Mouse (Mus musculus): ENCODE measurements at regions not wholly inside any gene's neighbourhood (a gene's known extent, or its start where the extent isn't known, plus 50 kb on each side); places are given as distances from the start of the nearest gene placed in this dataset.

DNA sequence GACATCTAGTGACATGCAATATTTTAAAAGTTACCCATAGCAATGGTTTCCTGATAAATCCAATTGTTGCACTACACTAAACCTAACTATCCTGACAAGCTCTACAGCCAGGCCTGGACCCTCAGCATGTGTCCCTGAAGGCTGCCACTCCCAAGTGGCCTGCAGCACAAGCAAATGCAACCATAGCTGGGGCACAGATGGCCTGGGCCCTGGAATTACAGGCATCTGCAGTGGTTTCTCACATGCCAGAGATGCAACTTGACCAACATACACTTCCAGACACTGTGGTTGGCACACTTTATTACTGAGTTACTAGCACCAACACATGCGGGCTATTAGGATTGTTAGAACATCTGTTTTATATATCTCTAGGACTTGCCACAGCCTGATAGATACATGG, 60.3 kb upstream of the Csrp2 start:
- no peak for TF ChIP-seq CTCF (IDR thresholded peaks at IDR 0.05; ENCODE audit: extremely low read depth, insufficient read depth, low read length)
- TF ChIP-seq POLR2A (IDR thresholded peaks at IDR 0.05; ENCODE audit: extremely low read depth, insufficient read depth, low read length): no peak

All from cortical plate, adult 2 months (tissue).